Mouse (Mus musculus) spleen, postnatal 36 days (tissue): Measurements from ENCODE around the gene Vps41.

Source experiments
- DNase-seq, 2 experiments: peaks; one replicate each; pipeline ENCODE4 v3.0.0; 2022; ENCODE audit warnings: low spot score in 2 of 2, mixed read lengths in 1 of 2

The Vps41 gene

GRCm38 (mm10) chr13:18868825-18869224 lies 151.7 kb downstream of the Vps41 start:
- DNase-seq: no peak

- no peak for DNase-seq
Observed at GRCm38 (mm10) chr13:18875321-18875720, 158.2 kb downstream of the Vps41 start.

GRCm38 (mm10) chr13:18892910-18893309 lies 175.8 kb downstream of the Vps41 start:
- no peak for DNase-seq

GRCm38 (mm10) chr13:18896789-18897188 lies 179.7 kb downstream of the Vps41 start:
- no peak for DNase-seq

GRCm38 (mm10) chr13:18903623-18904022 lies 186.5 kb downstream of the Vps41 start:
- DNase-seq: no peak

- no peak for DNase-seq
Observed at GRCm38 (mm10) chr13:18914774-18915173, 197.7 kb downstream of the Vps41 start.
